Mouse (Mus musculus) embryonic facial prominence, embryonic 14.5 days (tissue): ENCODE measurements around the gene 5031439G07Rik. TPM values are rescaled to one million over a fixed set of nuclear protein-coding genes. Genes with fewer than 3 reads are reported as not detected.
A peak's percentile ranks its signal among the peaks of the same experiment; 100 is the strongest.

ENCODE experiments used
- ATAC-seq: fragments of 200-750 bp; cut with Nextera tagmentation; 2 replicates; pipeline ENCODE4 v1.8.0; 2017; ENCODE audit warnings: low read depth, moderate number of reproducible peaks, moderate TSS enrichment
- DNase-seq: peaks from one replicate; pipeline ENCODE4 v3.0.0-alpha.2; 2015; ENCODE audit warnings: low spot score
- H3K27ac ChIP-seq: fragments of 300-500 bp; sonication (generic); replicated peaks from 2 replicates; pipeline ENCODE4 v1.5.1; 2014; ENCODE audit warnings: low read depth, mild to moderate bottlenecking, low read length, moderate library complexity
- H3K27me3 ChIP-seq: fragments of 300-500 bp; sonication (generic); replicated peaks from 2 replicates; pipeline ENCODE4 v1.6.1; 2014; ENCODE audit warnings: low read length; ENCODE audit not compliant: control insufficient read depth, insufficient read depth
- H3K36me3 ChIP-seq: fragments of 300-500 bp; sonication (generic); 2 replicates; pipeline ENCODE4 v1.6.1; 2014; ENCODE audit warnings: low read length, mixed read lengths; ENCODE audit not compliant: control insufficient read depth, insufficient read depth
- H3K4me1 ChIP-seq: fragments of 300-500 bp; sonication (generic); 2 replicates; pipeline ENCODE4 v1.6.1; 2014; ENCODE audit warnings: antibody characterized with exemption, low read length; ENCODE audit not compliant: control insufficient read depth, insufficient read depth
- H3K4me2 ChIP-seq: fragments of 300-500 bp; sonication (generic); 2 replicates; pipeline ENCODE4 v1.6.1; 2014; ENCODE audit warnings: low read depth, mild to moderate bottlenecking, low read length, moderate library complexity, mixed read lengths
- H3K4me3 ChIP-seq: fragments of 300-500 bp; sonication (generic); 2 replicates; pipeline ENCODE4 v1.5.1; 2014; ENCODE audit warnings: low read depth, mild to moderate bottlenecking, low read length
- H3K9ac ChIP-seq: fragments of 300-500 bp; sonication (generic); 2 replicates; pipeline ENCODE4 v1.6.1; 2014; ENCODE audit warnings: low read depth, mild to moderate bottlenecking, low read length, moderate library complexity, mixed read lengths
- H3K9me3 ChIP-seq: fragments of 300-500 bp; sonication (generic); 2 replicates; pipeline ENCODE4 v1.6.1; 2016; ENCODE audit warnings: low read length; ENCODE audit not compliant: control insufficient read depth
- WGBS: fragments of 180-500 bp; shearing (Covaris S2); extraction: QIAGEN DNeasy Blood & Tissue Kit; methylation state at CpG from one replicate; pipeline ENCODE4 v1.1.7; 2014; 5-methylcytosine and 5-hydroxymethylcytosine counted together
- polyA plus RNA-seq: library from polyadenylated mRNA; unstranded; fragments of >200 nt; fragmentation: Nextera tagmentation; extraction: Ambion mirVana; gene quantifications from 2 replicates; pipeline ENCODE4 v1.2.1, GENCODE M21; 2014

The 5031439G07Rik gene
- polyA plus RNA-seq, 1 experiment from 2014 or later: 11.1 TPM

DNA sequence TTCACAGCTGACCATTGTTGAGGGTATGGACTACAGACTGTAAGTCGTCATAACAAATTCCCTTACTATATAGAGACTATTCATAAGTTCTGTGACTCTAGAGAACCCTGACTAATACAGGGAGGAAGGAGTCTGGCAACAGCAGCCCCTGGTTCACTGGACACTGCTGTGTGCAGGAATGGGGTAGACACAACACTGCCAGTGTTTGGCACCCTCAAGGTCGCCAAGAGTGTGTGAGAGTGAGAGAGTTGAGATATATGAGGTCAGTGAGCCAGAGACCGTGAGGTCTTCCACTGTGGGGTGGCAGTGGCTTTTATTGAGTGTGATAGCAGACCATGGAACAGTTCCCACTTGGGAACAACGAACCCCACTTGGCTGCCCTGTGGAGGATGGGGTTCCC is 37.8 kb upstream of the 5031439G07Rik start:
- Histone ChIP-seq H3K4me3 (no peak overlapping the region), H3K4me1 (no peaks in the 10 kb centered on the region), H3K27me3 (no peaks in the 10 kb centered on the region), H3K9me3 (no peaks in the 10 kb centered on the region), H3K36me3 (no peaks in the 10 kb centered on the region), H3K4me2 (no peak overlapping the region), H3K9ac (no peak overlapping the region), H3K27ac (no peak overlapping the region)
- ATAC-seq (no peak), DNase-seq (no peak)
- WGBS: 80% methylated on average over 4 of the region's 4 CpGs

DNA sequence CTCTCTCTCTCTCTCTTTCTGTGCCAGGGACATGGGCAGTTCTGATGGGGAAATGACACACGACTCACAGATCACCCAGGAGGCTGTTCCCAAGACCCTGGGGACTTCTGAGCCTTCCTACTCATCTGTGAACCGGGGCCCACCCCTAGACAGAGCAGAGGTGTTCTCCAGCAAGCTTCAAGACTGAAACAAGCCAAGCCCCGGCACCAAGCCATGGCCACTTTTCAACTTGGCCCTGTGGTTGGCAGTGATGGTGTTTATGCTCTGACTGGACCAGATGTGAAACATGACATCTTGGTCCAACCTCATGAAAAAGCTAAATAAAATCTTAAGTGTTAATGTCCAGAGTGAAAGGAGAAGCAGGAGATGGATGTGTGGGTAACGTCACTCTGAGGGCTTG is 33.9 kb upstream of the 5031439G07Rik start:
- 72% methylated on average over 4 of the region's 4 CpGs for WGBS
- Histone ChIP-seq H3K4me2 (no peak overlapping the region), H3K36me3 (no peaks in the 10 kb centered on the region), H3K27me3 (0 out of 2 replicates have a peak, but pooled peaks cover 3% of the 10 kb centered on the region), H3K9me3 (no peaks in the 10 kb centered on the region), H3K4me1 (no peaks in the 10 kb centered on the region), H3K27ac (no peak overlapping the region), H3K9ac (no peak overlapping the region), H3K4me3 (no peak overlapping the region)
- no peak for DNase-seq
- ATAC-seq: no peak

DNA sequence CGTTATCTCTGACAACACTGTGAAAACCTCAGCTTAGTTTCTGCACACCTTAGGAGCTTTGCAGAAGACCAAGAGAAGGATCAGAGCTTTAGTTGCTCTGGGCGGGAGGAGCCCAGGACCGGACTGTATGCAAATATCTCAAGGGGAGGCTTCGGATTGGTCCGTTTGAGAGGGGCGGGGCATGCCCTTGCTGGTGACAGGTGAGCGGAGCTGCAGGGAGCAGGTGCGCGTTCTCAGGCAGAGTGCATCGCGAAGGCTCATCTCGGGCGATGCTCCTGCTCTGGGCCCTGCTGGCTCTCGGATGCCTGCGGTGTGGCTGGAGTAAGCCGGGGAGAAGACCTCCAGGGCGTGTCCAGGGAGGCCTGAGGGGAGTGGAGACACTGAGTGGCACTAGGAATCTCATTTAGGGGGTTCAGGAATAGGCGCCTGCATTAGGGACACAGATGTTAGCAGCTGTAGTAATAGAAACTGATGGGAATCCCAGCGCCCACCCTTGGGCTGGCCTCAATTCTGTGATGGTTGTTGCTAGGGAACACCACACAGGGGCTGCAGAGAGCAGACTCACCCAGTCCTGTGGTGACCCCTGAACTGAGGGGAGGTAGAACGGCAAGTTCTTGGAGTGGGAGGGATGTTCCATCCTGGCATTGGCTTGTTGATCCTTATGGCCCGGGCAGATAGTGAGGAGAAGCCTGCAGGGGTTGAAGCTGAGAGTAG is 28.8 kb upstream of the 5031439G07Rik start, which contains the start of gene Upk3a:
Gene Upk3a, plus strand, starts transcription at position 191 of the 714 bp plus-strand sequence.
- ATAC-seq: peak; percentile 80
- Histone ChIP-seq H3K9ac (no peak within 1 kb of the TSS), H3K4me2 (peak within 1 kb of the TSS; percentile 10; the same call in 1 of the 2 replicates)

DNA sequence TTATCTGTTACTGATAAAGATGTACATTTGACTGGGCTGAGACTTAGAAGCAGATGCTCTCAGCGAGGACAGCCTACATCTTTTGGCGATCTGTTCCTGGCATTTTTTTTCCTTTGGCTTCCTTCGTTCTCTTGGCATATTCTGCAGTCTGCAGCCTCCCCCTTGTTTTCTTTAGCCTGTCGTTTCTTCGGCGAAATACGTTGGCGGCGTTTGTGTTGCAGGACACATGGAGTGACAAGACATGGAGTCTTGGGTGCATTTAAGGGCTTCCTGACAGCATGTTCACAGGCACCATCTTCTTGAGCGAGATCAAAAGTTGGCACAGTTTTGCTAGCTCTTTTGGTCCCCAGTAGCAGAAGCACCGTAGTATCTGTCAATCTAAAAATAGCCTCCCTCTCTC is 27.4 kb upstream of the 5031439G07Rik start:
- 76% methylated on average over 11 of the region's 11 CpGs for WGBS
- no peak overlapping the region for H3K9ac ChIP-seq
- ATAC-seq (no peak), DNase-seq (no peak)
- no peak overlapping the region for H3K27ac ChIP-seq
- no peaks in the 10 kb centered on the region for H3K9me3 ChIP-seq
- H3K36me3 ChIP-seq: no peaks in the 10 kb centered on the region
- H3K4me2 ChIP-seq: no peak overlapping the region
- peaks cover 14% of the 10 kb centered on the region; the same call in 1 of the 2 replicates for H3K4me1 ChIP-seq
- peaks cover 13% of the 10 kb centered on the region; the same call in 1 of the 2 replicates for H3K27me3 ChIP-seq
- H3K4me3 ChIP-seq: no peak overlapping the region

More for the DNA sequence above, 28.8 kb upstream of the 5031439G07Rik start, which contains the start of gene Upk3a:
- Histone ChIP-seq H3K4me1 (peaks cover 9% of the 10 kb centered on the region; the same call in 1 of the 2 replicates), H3K36me3 (no peaks in the 10 kb centered on the region), H3K4me3 (no peak within 1 kb of the TSS), H3K9me3 (no peaks in the 10 kb centered on the region), H3K27me3 (peaks cover 13% of the 10 kb centered on the region; the same call in 1 of the 2 replicates), H3K27ac (no peak within 1 kb of the TSS)
- peak; percentile 62 for DNase-seq
- 8% methylated on average over 20 of the region's 21 CpGs for WGBS

DNA sequence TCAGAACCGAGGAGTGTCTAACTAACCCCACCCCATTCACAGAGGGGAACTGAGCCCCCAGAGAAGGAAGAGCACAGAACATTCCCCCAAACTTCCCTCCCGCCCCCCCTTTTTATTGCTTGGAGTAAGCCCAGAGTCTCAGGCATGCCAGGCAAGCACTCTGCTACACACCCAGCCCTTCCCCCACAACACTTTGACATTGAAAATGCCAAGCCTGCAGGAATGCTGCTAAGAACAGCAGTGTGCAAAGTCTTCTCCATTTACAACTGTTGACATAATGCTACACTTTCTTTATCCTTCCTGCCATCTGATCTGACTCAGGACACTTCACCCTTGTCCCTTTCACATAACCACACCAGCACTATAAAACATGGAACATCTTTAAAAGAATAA is 24.3 kb upstream of the 5031439G07Rik start:
- Histone ChIP-seq H3K4me1 (peaks cover 14% of the 10 kb centered on the region; the same call in 1 of the 2 replicates), H3K36me3 (no peaks in the 10 kb centered on the region), H3K4me2 (peak overlapping the region; percentile 30; the same call in 1 of the 2 replicates), H3K9me3 (no peaks in the 10 kb centered on the region), H3K9ac (no peak overlapping the region), H3K27me3 (peaks cover 13% of the 10 kb centered on the region; the same call in 1 of the 2 replicates), H3K27ac (peak overlapping the region; percentile 77), H3K4me3 (no peak overlapping the region)
- peak; percentile 77 for DNase-seq
- ATAC-seq: peak; percentile 70; the same call in 1 of the 2 replicates
- WGBS: 13% methylated on average over 2 of the region's 2 CpGs

DNA sequence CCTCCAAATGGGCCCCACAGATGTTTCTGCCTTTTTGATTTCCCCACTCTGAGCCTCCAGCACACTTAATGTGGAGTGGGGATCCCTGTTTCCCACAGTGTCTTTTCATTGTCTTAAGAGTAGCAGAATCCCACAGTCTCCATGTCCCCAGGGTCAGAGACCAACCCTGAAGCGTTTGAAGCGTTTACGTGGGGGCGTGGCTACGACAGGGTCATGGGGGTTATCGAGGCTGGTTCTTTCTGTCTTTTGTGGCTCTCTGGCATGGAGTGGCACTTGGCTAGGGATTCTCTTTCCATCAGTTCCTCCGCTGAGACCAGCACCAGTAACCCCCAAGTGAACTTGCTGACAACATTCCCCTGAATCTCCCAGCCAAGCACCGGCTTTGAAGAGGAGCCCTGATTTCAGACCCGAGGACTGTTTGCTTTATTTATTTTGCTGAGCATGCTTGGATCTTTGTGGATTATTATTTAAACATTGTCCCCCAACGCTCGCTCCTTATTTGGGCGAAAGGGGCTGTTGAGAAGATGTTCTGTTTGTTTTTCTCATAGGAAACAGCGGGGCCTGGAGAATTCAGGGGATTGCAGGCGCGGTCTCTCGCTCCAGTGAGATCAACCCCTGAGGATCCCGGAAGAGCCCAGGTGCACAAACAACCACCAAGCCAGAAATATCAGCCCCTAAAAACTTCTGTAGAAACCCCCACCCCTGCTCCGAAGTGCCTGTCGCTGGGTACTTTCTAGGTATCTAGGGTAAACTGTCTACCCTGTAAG is 23.7 kb upstream of the 5031439G07Rik start:
- peaks cover 14% of the 10 kb centered on the region; the same call in 1 of the 2 replicates for H3K4me1 ChIP-seq
- peaks cover 9% of the 10 kb centered on the region; the same call in 1 of the 2 replicates for H3K27me3 ChIP-seq
- H3K9ac ChIP-seq: no peak overlapping the region
- peak; percentile 56; the same call in 1 of the 2 replicates for ATAC-seq
- H3K27ac ChIP-seq: peak overlapping the region; percentile 77
- H3K4me2 ChIP-seq: peak overlapping the region; percentile 30
- no peaks in the 10 kb centered on the region for H3K9me3 ChIP-seq
- DNase-seq: peak; percentile 72
- no peaks in the 10 kb centered on the region for H3K36me3 ChIP-seq
- 23% methylated on average over 19 of the region's 19 CpGs for WGBS
- H3K4me3 ChIP-seq: no peak overlapping the region

DNA sequence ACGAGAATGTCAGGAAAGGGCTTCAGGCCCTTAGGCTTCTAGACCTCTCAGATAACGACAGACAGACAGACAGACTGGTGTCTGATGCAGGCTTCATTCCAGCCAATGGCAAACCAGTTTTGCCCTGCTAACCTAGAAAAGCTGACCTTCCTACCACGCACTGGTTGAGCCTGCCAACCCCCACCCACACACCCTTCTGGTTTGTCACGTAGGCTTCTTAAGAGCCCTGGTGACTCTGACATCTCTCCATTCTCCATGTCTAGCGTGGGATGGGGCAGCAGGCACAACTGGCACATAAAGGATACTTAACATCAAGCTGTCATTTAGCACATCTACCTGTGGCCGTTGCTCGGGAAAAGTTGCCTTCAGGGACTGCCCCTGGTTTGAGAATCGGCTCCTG is 21.3 kb upstream of the 5031439G07Rik start:
- Histone ChIP-seq H3K9ac (no peak overlapping the region), H3K4me3 (no peak overlapping the region), H3K9me3 (no peaks in the 10 kb centered on the region), H3K36me3 (no peaks in the 10 kb centered on the region), H3K27me3 (no peaks in the 10 kb centered on the region), H3K4me1 (peaks cover 14% of the 10 kb centered on the region; the same call in 1 of the 2 replicates), H3K4me2 (no peak overlapping the region), H3K27ac (no peak overlapping the region)
- WGBS: 75% methylated on average over 8 of the region's 8 CpGs
- no peak for ATAC-seq
- no peak for DNase-seq
